Mouse (Mus musculus) bone marrow, adult 2 months (tissue): ENCODE measurements around the gene Tifab.

Source experiments
- CTCF ChIP-seq: fragments of 200-500 bp; IDR thresholded peaks from 2 replicates; pipeline ENCODE4 v1.5.1; 2011; ENCODE audit warnings: low read length, control low read depth; ENCODE audit not compliant: control insufficient read depth, insufficient read depth
- POLR2A ChIP-seq: fragments of 200-500 bp; IDR thresholded peaks from 2 replicates; pipeline ENCODE4 v1.6.1; 2011; ENCODE audit warnings: low read depth, mild to moderate bottlenecking, control low read depth, low read length, borderline replicate concordance; ENCODE audit not compliant: control insufficient read depth

DNA sequence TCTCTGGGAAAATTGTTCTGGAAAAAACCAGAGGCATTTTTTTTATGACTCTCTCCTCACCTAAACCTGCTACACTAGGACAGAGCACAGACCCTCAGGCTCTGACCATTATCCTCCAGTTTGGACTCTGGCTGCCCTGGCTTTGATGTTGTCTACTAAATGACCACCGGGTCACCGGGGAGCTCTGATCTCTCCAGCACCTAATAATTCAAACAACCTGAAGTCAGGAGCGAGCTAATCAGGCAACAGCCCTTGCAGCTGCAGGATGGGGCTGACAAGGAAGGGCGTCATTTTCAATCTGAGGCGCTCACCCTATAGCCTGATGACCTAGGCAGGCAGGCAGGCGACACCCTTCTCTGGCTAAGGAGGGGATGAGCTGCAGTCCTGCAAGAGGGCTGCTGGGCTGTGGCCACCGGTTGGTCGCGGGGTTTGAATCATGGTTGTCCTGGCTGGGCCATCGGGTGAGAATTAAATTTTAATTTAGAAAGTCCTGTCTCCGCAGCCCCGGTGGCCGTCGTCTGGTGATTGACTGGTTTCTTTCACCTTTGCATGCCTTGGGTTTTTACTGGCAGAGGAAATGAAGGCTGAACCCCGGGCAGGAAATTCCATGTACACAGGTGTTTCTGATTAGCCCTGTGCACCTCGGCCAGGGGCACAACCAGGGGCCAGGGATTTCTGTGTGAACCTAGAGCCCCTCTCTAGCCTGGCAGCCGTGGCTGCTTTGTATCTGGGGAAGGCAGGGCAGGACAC, 18.9 kb downstream of the Tifab start:
- TF ChIP-seq POLR2A (no peak), CTCF (no peak)
